Mouse (Mus musculus) CH12.LX (cell line): ENCODE measurements at regions not wholly inside any gene's neighbourhood (a gene's known extent, or its start where the extent isn't known, plus 50 kb on each side); places are given as distances from the start of the nearest gene placed in this dataset.

Experiments
- MAX ChIP-seq: IDR thresholded peaks from 2 replicates; pipeline ENCODE4 v1.6.1; 2011; ENCODE audit warnings: low read length, improper control_type of control experiment
- USF1 ChIP-seq: IDR thresholded peaks from 2 replicates; pipeline ENCODE4 v1.6.1; 2014; ENCODE audit warnings: low read depth, mild to moderate bottlenecking, inconsistent platforms, low read length, improper control_type of control experiment

- no peak for TF ChIP-seq MAX
- TF ChIP-seq USF1 = no peak
Observed at GRCm38 (mm10) chr12:6046866-6047689, 671.6 kb upstream of the Klhl29 start.
